Mouse (Mus musculus) embryonic facial prominence, embryonic 14.5 days (tissue): ENCODE results near the gene Lfng. TPM values are rescaled to one million over a fixed set of nuclear protein-coding genes. Genes with fewer than 3 reads are reported as not detected.

Experiments used
- ATAC-seq: fragments of 200-750 bp; cut with Nextera tagmentation; 2 replicates; pipeline ENCODE4 v1.8.0; 2017; ENCODE audit warnings: low read depth, moderate number of reproducible peaks, moderate TSS enrichment
- DNase-seq: peaks from one replicate; pipeline ENCODE4 v3.0.0-alpha.2; 2015; ENCODE audit warnings: low spot score
- H3K27ac ChIP-seq: fragments of 300-500 bp; sonication (generic); replicated peaks from 2 replicates; pipeline ENCODE4 v1.5.1; 2014; ENCODE audit warnings: low read depth, mild to moderate bottlenecking, low read length, moderate library complexity
- H3K27me3 ChIP-seq: fragments of 300-500 bp; sonication (generic); replicated peaks from 2 replicates; pipeline ENCODE4 v1.6.1; 2014; ENCODE audit warnings: low read length; ENCODE audit not compliant: control insufficient read depth, insufficient read depth
- H3K36me3 ChIP-seq: fragments of 300-500 bp; sonication (generic); 2 replicates; pipeline ENCODE4 v1.6.1; 2014; ENCODE audit warnings: low read length, mixed read lengths; ENCODE audit not compliant: control insufficient read depth, insufficient read depth
- H3K4me1 ChIP-seq: fragments of 300-500 bp; sonication (generic); 2 replicates; pipeline ENCODE4 v1.6.1; 2014; ENCODE audit warnings: antibody characterized with exemption, low read length; ENCODE audit not compliant: control insufficient read depth, insufficient read depth
- H3K4me2 ChIP-seq: fragments of 300-500 bp; sonication (generic); 2 replicates; pipeline ENCODE4 v1.6.1; 2014; ENCODE audit warnings: low read depth, mild to moderate bottlenecking, low read length, moderate library complexity, mixed read lengths
- H3K4me3 ChIP-seq: fragments of 300-500 bp; sonication (generic); 2 replicates; pipeline ENCODE4 v1.5.1; 2014; ENCODE audit warnings: low read depth, mild to moderate bottlenecking, low read length
- H3K9ac ChIP-seq: fragments of 300-500 bp; sonication (generic); 2 replicates; pipeline ENCODE4 v1.6.1; 2014; ENCODE audit warnings: low read depth, mild to moderate bottlenecking, low read length, moderate library complexity, mixed read lengths
- H3K9me3 ChIP-seq: fragments of 300-500 bp; sonication (generic); 2 replicates; pipeline ENCODE4 v1.6.1; 2016; ENCODE audit warnings: low read length; ENCODE audit not compliant: control insufficient read depth
- WGBS: fragments of 180-500 bp; shearing (Covaris S2); extraction: QIAGEN DNeasy Blood & Tissue Kit; methylation state at CpG from one replicate; pipeline ENCODE4 v1.1.7; 2014; 5-methylcytosine and 5-hydroxymethylcytosine counted together
- polyA plus RNA-seq: library from polyadenylated mRNA; unstranded; fragments of >200 nt; fragmentation: Nextera tagmentation; extraction: Ambion mirVana; gene quantifications from 2 replicates; pipeline ENCODE4 v1.2.1, GENCODE M21; 2014

Gene Lfng
- polyA plus RNA-seq, 1 experiment from 2014 or later, result 27.9 TPM

DNA sequence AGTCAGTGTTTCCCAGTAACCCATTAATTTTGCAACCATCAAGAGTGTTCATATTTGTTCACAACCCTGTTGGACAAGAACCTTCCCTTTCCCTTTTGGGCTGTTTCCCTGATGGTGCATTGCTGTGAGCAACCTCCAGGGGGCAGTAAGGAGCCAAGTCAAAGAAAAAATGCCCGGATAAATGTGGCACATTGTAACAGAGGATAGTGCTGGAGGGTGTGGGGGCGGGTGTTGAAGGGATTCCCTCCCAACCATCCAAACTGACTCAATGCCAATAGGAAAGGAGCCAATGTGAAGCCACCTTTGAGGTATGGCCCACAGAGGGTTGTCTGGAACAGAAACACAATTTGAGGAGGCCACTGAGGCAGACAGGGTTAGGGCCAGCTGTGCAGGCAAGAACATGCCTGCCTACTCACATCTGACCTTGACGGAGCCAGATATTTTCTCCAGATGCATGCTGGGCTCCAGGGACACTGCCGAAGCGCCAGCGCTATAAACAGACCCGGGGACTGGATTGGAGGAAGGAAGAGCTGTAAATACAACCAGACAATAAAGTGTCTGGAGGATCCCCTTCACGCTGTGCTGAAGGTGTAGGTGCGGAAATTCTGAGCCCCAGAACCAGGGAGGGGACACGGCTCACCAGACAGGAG, 38.7 kb upstream of the Lfng start:
- H3K27me3 ChIP-seq, result no peaks in the 10 kb centered on the region
- WGBS, result 29% methylated on average over 10 of the region's 10 CpGs
- H3K4me2 ChIP-seq, result no peak overlapping the region
- 0 out of 2 replicates have a peak, but pooled peaks have one; percentile 20 for ATAC-seq
- DNase-seq, result peak; percentile 63
- no peak overlapping the region for H3K9ac ChIP-seq
- H3K4me1 ChIP-seq, result peaks cover 16% of the 10 kb centered on the region; the same call in 1 of the 2 replicates
- H3K27ac ChIP-seq, result no peak overlapping the region; the same call in 1 of the 2 replicates
- no peak overlapping the region for H3K4me3 ChIP-seq
- no peaks in the 10 kb centered on the region for H3K9me3 ChIP-seq
- H3K36me3 ChIP-seq, result no peaks in the 10 kb centered on the region

DNA sequence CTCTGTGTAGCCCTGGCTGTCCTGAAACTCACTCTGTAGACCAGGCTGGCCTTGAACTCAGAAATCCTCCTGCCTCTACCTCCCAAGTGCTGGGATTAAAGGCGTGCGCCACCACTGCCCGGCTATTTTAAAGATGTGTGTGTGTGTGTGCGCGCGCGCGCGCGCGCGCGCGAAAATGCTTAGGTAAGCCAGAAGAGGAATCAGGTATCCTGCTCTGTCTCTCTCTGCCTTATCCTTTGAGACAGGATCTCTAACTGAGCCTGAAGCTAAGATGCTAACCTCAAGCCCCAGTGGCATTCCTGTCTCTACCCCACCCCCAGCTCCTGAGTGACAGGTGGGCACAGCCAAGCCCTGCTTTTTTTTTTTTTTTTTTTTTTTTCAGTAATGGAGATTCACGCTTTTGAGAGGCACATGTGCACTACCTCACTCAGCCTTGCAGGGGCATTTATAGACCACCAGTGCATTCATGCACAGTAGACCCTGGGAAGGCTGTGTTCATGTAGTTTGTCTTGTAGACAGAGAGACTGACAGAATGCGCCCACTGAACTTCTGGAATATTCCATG, 38.0 kb upstream of the Lfng start:
- Histone ChIP-seq H3K9me3 (no peaks in the 10 kb centered on the region), H3K9ac (no peak overlapping the region), H3K27me3 (no peaks in the 10 kb centered on the region), H3K27ac (no peak overlapping the region; the same call in 1 of the 2 replicates), H3K4me3 (no peak overlapping the region), H3K36me3 (no peaks in the 10 kb centered on the region), H3K4me1 (peaks cover 16% of the 10 kb centered on the region; the same call in 1 of the 2 replicates), H3K4me2 (no peak overlapping the region)
- WGBS, result 76% methylated on average over 16 of the region's 16 CpGs
- ATAC-seq, result peak; percentile 34; the same call in 1 of the 2 replicates
- peak; percentile 62 for DNase-seq

DNA sequence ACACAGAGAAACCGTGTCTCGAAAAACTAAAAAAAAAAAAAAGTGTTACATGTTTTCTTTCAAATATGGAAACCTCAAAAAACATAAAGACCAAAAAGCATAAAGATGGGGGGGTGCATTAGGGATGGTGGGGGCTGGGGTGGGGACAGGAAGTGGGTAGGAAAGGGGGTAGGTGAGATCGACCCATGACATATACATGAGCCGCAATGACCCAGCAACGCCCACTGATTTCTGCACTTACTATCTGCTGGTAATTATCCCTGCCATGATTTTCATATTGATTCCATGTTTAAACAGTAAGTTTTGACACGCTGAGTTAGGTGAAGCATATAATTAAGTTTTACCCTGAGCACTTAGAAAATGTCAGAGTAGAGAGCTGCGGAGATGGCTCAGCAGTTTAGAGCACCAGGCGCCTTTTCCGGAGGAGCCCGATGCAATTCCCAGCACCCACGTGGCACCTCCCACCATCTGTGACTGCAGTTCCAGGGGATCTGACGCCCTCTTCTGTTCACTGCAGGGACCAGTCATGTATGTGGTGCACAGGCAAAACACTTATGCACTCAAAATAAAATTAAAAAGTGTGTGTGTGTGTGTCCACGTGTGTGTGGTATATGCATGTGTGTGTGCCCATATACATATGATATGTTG, 36.8 kb upstream of the Lfng start:
- no peak for DNase-seq
- H3K27me3 ChIP-seq, result no peaks in the 10 kb centered on the region
- no peaks in the 10 kb centered on the region for H3K36me3 ChIP-seq
- H3K27ac ChIP-seq, result no peak overlapping the region
- ATAC-seq, result no peak
- H3K4me1 ChIP-seq, result peaks cover 16% of the 10 kb centered on the region; the same call in 1 of the 2 replicates
- WGBS, result 79% methylated on average over 13 of the region's 13 CpGs
- H3K9me3 ChIP-seq, result no peaks in the 10 kb centered on the region
- no peak overlapping the region for H3K9ac ChIP-seq
- H3K4me3 ChIP-seq, result no peak overlapping the region
- no peak overlapping the region for H3K4me2 ChIP-seq

DNA sequence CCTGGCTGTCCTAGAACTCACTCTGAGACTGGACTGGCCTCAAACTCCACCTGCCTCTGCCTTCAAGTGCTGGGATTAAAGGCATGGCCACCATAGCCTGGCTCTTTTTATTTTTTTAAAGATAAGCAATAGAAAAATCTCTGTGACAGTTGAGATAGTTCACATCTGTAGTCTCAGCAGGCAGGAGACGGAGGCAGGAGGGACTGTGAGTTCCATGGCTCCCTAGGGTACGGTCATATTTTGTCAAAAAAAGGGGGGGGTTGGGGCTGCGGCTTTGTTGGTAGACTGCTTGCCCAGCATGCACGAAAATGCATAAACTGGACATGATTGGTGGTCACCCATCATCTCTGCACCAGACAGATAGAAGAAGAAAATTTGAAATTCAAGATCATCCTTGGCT, 35.9 kb upstream of the Lfng start:
- 58% methylated on average over 4 of the region's 4 CpGs for WGBS
- no peaks in the 10 kb centered on the region for H3K9me3 ChIP-seq
- no peak overlapping the region for H3K9ac ChIP-seq
- no peaks in the 10 kb centered on the region for H3K36me3 ChIP-seq
- H3K4me3 ChIP-seq, result no peak overlapping the region
- no peak for ATAC-seq
- H3K27ac ChIP-seq, result no peak overlapping the region
- DNase-seq, result no peak
- peaks cover 16% of the 10 kb centered on the region; the same call in 1 of the 2 replicates for H3K4me1 ChIP-seq
- H3K27me3 ChIP-seq, result no peaks in the 10 kb centered on the region
- no peak overlapping the region for H3K4me2 ChIP-seq

DNA sequence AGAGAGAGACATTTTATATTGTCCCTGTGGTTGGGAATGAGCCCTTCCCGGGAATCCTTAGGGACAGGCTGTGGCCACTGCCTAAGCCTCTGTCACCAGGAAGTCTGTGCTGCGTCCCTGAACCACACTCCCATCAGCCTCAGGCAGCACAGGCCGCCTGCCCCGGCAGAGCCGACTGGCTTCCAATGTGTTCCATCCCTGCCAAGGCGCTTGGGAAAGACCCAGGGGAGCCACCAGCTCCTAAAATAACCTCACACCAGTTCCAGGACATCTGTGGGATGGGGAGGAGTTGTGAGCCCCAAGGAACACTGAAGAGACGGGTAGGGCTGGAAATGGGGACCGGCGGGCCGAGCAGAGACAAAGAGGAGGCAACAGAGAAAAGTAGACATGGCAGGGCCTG, 35.4 kb upstream of the Lfng start:
- H3K9me3 ChIP-seq, result no peaks in the 10 kb centered on the region
- H3K36me3 ChIP-seq, result no peaks in the 10 kb centered on the region
- H3K4me3 ChIP-seq, result no peak overlapping the region
- ATAC-seq (no peak), DNase-seq (peak; percentile 56)
- H3K4me2 ChIP-seq, result no peak overlapping the region
- 51% methylated on average over 10 of the region's 10 CpGs for WGBS
- peaks cover 16% of the 10 kb centered on the region; the same call in 1 of the 2 replicates for H3K4me1 ChIP-seq
- H3K27me3 ChIP-seq, result no peaks in the 10 kb centered on the region
- no peak overlapping the region for H3K9ac ChIP-seq
- no peak overlapping the region for H3K27ac ChIP-seq

DNA sequence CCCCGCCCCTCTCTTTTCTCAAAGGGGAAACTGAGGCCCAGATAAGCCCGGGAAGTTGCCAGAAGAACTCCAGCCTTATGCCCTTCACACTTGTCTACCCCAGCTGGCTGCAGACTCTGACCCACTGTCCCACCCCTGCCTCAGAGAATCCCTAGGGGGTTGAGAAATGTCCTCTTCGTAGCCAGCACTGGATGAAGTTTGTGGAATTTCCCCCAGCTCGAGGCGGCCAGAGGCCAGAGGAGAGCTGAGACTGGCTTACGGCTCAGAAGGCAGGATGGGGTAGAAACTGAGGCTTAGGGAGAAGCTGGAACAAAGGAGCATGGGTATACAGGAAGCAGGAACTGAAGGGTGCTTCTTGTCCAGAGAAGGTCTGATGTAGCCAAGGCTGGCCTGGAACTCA, 34.5 kb upstream of the Lfng start:
- 66% methylated on average over 6 of the region's 6 CpGs for WGBS

DNA sequence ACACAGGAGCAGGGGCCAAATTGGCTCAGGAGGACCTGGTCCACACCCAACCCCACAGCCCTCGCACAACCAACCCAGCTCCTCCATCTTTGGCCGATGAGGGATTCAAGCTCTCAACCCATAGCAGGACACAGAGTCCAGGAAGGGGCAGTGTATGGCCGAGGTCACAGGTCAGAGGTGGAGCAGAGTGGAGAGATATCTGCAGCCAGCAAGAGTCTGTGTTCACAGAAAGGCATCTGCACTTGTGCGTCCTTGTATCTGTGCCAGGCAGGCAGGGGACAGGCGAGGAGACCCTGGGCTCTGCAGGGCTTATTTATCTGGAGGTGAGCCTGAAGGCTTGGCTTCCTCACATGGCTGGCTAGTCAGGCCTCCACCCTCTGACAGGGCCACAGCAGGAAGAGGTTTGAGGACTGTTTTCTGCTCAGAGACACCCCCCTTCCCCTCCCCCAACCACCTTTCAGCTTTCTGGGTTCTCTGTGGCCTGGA, 31.7 kb upstream of the Lfng start:
- H3K27ac ChIP-seq, result no peak overlapping the region
- WGBS, result 41% methylated on average over 5 of the region's 5 CpGs
- H3K36me3 ChIP-seq, result no peaks in the 10 kb centered on the region
- H3K4me3 ChIP-seq, result no peak overlapping the region
- H3K9ac ChIP-seq, result no peak overlapping the region
- no peaks in the 10 kb centered on the region for H3K27me3 ChIP-seq
- ATAC-seq (no peak), DNase-seq (no peak)
- H3K4me2 ChIP-seq, result no peak overlapping the region
- peaks cover 21% of the 10 kb centered on the region for H3K4me1 ChIP-seq
- H3K9me3 ChIP-seq, result no peaks in the 10 kb centered on the region

More for the DNA sequence above, 34.5 kb upstream of the Lfng start:
- H3K4me1 ChIP-seq, result peaks cover 15% of the 10 kb centered on the region; the same call in 1 of the 2 replicates
- no peak for ATAC-seq
- no peak overlapping the region for H3K4me3 ChIP-seq
- no peaks in the 10 kb centered on the region for H3K36me3 ChIP-seq
- no peak for DNase-seq
- H3K9ac ChIP-seq, result no peak overlapping the region
- no peaks in the 10 kb centered on the region for H3K9me3 ChIP-seq
- no peak overlapping the region for H3K27ac ChIP-seq
- no peak overlapping the region for H3K4me2 ChIP-seq
- no peaks in the 10 kb centered on the region for H3K27me3 ChIP-seq

DNA sequence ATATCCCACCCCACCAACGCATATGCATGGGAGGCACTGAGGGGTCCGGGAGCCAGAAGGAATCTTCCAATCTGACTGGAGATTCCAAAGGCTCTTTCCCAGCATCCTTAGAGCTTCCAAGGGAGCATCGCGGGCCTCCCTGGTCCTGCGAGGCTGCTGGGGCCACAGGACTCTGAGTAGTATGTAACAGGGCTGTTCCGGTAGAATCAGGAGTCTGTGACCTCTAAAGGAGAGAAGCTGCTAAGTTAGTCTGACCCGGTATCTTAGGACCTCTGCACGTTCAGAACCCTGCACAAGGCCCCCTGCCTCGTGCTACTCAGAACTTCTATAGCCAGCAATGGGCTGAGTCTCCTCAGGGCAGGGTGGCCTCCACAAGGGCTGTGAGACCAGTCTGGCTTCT, 27.9 kb upstream of the Lfng start:
- Histone ChIP-seq H3K4me2 (no peak overlapping the region), H3K27me3 (no peaks in the 10 kb centered on the region), H3K4me3 (no peak overlapping the region), H3K4me1 (peaks cover 35% of the 10 kb centered on the region), H3K36me3 (no peaks in the 10 kb centered on the region), H3K9me3 (no peaks in the 10 kb centered on the region), H3K27ac (peak overlapping the region; percentile 66), H3K9ac (no peak overlapping the region)
- ATAC-seq (no peak), DNase-seq (no peak)
- WGBS, result 27% methylated on average over 9 of the region's 9 CpGs
